Mouse (Mus musculus): ENCODE results near the gene Dnajc5.
"Not testable (repeated sequence)": the region's sequence is repeated elsewhere in the genome, so short reads cannot be mapped to it uniquely, and the experiment has no call there.

Gene Dnajc5

DNA sequence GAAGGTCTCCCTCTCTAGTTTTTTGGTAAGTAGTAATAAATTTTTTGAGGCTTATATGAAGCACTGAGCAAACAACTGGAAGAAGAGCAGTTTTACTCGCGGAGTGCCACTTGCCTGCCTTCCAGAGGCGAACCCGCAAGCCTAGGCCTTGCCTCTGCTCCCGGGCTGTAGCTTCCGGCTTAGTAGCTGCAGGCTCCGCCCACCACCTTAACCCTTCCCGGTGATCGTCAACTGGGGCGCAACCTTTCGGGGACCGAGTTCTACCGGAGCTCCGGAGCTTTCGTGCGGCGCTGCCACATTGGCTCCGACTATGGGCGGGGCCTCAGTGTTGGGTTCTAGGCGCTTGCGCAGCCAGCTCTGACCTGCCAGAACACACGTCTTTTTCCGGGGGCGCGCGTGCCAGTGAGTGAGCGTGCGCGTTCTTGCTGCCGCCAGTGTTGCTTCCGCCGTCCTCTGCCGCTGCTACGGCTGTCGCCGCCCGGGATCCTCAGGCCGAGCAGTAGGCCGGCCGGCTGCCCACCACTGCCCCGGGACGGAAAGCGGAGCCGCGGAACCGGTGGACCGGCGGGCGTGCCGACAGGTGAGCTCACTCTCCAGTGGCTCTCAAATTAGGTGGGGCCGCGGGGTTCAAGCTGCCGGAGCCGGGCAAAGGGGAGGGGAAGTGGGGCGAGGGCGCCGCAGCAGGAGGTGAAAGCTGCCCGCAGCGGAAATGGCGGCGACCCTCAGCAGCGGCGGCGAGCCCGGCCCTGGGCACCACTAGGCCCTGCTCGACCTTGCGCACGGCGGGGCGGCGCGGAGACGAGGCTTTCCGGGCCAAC, at the start of gene Dnajc5:
Gene Dnajc5, plus strand, starts transcription at position 368 of the 818 bp plus-strand sequence.
- DNase-seq (ENCODE audit: low spot score in 2 of 2): peak; percentile 97 to 99

- DNase-seq (ENCODE audit: low spot score in 2 of 2): no peak
Measured at GRCm38 (mm10) chr2:181471246-181471645, 49.0 kb upstream of the Dnajc5 start.

DNA sequence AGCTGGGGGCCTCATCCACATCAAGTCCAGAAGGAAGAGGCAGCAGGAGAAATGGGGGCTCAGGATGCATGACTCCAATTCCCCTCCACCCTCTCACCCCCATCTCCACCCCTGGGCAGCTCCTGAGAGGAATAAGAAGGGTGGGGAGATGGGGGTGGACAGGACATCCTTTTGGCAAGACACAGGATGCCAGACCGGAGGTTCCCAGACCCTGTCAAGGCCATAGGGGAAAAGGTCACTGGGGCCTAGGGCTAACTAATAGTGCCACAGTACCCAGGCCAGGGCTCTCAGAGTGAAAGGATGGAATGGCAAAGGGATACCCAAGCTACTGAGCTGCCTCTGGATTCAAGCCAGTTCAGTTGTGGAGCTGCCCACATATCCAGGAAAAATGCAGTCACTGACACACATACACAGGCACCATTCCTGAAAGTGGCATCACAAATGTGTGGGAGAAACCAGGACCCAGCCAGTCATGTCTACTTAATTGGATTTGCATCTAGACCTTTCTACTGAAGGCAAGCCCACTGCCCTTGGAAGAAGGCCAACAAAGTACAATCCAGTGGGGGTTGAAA, 47.9 kb upstream of the Dnajc5 start:
- peak in 1 of 2 experiments; percentile 18 for DNase-seq (ENCODE audit: low spot score in 2 of 2)

- no peak for DNase-seq (ENCODE audit: low spot score in 2 of 2)
Measured at GRCm38 (mm10) chr2:181483120-181483519, 37.2 kb upstream of the Dnajc5 start.

GRCm38 (mm10) chr2:181483562-181484318, 36.5 kb upstream of the Dnajc5 start:
- DNase-seq (ENCODE audit: low spot score in 2 of 2): no peak

GRCm38 (mm10) chr2:181484456-181485233, 35.6 kb upstream of the Dnajc5 start:
- DNase-seq (ENCODE audit: low spot score in 2 of 2): no peak

GRCm38 (mm10) chr2:181485741-181486140, 34.5 kb upstream of the Dnajc5 start:
- DNase-seq (ENCODE audit: low spot score in 2 of 2): no peak

DNA sequence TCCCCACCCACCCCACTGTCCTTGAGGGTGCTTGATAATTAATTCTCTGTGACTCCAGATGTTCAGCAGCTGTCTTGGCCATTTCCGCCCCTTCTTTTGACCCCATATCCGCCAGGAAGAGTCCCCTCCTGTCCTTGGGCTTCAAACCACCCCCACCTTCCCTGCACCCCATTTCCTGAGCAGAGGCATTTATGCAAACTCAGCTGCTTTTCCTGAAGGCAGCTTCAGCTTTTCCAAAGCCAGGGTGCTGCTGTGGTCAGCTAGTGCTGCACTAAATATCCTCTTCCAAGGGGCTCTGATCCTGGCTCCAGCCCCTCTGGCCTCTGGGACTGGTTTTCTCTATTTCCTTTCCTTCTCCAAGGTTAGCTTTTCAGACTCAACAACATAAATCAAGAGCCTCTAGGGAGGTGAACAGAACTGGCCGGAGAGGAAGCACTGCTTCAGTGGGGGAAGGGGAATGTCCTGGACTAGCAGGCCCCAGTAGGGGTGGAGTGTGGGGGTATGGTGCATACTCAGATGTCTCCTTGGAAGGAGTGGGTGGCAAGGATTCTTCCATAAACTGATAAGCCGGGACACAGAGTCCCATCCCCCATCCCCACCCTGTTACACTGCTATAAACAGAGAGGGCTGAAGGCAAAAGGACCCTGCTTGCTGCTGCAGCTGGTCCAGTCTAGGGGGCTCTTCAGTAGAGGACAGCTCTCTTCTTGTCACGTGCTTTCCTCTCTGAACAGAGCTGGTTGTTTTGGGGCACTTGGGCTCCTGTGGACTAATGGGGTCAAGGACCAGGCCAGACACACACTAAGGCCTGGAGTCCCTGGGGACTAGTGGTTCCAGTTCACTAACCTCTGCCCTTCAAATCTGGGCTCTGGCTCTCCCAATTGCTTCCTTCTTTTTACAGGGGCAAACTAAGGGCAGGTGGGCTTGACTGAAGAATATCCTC, 32.7 kb upstream of the Dnajc5 start:
- DNase-seq (ENCODE audit: low spot score in 2 of 2): no peak

DNA sequence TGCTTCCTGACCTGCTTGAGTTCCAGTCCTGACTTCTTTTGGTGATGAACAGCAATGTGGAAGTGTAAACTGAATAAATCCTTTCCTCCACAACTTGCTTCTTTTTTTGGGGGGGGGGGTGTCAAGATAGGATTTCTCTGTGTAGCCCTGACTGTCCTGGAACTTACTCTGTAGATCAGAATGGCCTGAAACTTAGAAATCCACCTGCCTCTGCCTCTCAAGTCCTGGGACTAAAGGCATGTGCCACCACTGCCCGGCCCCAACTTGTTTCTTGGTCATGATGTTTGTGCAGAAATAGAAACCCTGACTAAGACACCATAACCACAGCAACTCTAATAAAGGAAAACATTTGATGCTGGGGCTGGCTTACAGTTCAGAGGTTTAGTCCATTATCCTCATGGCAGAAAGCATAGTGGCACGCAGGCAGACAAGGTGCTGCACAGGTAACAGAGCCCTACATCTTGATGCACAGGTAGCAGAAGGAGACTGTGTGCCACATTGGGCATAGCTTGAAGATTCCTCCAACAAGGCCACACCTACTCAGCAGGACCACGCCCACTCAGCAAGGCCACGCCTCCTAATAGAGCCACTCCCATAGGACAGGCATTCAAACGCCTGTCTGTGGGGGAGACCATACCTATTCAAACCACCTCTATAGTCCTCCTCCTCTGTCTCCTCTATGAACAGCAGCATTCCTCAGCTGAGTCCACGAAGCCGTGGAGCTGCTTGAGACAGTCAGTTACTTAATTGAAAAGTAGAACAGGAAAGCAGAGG, 28.7 kb upstream of the Dnajc5 start:
- no peak for DNase-seq (ENCODE audit: low spot score in 2 of 2)

- DNase-seq (ENCODE audit: low spot score in 2 of 2): no peak
Measured at GRCm38 (mm10) chr2:181492206-181492605, 28.1 kb upstream of the Dnajc5 start.

DNA sequence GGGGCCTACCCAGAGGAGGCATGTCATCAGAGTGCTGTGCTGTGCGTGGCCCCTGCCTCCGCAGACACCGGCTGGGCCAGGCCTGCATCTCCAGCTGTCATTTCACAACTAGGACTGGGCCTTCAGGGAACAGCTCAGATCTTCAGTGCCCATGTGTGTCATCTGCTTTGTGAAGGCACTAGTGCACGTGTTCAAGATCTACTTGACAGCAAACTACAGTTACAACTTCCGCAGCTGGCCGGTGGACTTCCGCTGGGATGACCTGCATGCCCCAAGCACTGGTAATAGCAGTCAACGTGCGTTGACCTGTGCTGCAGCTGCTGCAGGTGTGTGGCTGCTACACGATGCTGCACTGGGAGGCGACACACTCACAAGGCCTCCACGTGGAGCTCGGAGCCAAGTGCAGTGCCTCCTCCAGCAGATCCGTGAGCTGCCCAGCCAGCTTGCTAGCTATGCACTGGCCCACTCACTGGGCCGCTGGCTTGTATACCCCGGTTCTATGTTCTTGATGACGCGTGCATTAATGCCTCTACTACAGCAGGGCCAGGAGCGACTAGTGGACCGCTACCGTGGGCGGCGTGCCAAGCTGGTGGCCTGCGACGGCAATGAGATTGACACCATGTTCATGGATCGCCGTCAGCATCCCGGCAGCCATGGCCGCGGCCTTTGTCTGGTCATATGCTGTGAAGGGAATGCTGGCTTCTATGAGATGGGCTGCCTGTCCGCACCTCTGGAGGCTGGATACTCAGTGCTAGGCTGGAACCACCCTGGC, 26.9 kb upstream of the Dnajc5 start, which contains the start of gene Abhd16b:
Gene Abhd16b, plus strand, starts transcription at position 51 of the 772 bp plus-strand sequence.
- DNase-seq (ENCODE audit: low spot score in 2 of 2): no peak

- DNase-seq (ENCODE audit: low spot score in 2 of 2): no peak
Measured at GRCm38 (mm10) chr2:181494266-181494945, 25.9 kb upstream of the Dnajc5 start.

- not testable (repeated sequence) for DNase-seq (ENCODE audit: low spot score in 2 of 2)
Measured at GRCm38 (mm10) chr2:181495845-181496244, 24.4 kb upstream of the Dnajc5 start.

DNA sequence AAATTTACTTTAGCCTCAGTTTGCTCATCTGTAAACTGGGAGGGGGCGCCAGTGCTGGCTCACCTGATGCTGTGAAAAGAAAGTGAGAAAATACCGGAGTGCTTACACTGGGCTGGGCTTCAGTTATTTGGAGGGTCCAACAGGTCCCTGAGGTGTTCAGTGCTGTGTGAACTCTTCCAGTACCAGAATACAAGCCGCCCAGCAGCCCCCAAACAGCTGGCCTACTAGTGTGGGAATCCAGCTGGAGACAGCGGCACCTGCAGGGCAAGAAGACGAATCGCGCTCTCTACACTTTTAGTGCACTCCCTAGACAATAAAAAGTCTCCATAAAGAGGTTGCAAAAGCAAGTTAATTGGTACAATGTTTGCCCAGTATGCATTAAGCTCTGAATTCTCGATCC, 24.0 kb upstream of the Dnajc5 start:
- peak; percentile 38 to 40 for DNase-seq (ENCODE audit: low spot score in 2 of 2)

- peak; percentile 85 to 95 for DNase-seq (ENCODE audit: low spot score in 2 of 2)
Measured at GRCm38 (mm10) chr2:181496831-181497547, 23.3 kb upstream of the Dnajc5 start, which contains the start of gene Tpd52l2. Gene Tpd52l2 (plus strand): TSS chr2:181497142.

GRCm38 (mm10) chr2:181497548-181497875, 22.8 kb upstream of the Dnajc5 start:
- DNase-seq (ENCODE audit: low spot score in 2 of 2): peak; percentile 37 to 46

- DNase-seq (ENCODE audit: low spot score in 2 of 2): no peak
Measured at GRCm38 (mm10) chr2:181498644-181499043, 21.6 kb upstream of the Dnajc5 start.

DNA sequence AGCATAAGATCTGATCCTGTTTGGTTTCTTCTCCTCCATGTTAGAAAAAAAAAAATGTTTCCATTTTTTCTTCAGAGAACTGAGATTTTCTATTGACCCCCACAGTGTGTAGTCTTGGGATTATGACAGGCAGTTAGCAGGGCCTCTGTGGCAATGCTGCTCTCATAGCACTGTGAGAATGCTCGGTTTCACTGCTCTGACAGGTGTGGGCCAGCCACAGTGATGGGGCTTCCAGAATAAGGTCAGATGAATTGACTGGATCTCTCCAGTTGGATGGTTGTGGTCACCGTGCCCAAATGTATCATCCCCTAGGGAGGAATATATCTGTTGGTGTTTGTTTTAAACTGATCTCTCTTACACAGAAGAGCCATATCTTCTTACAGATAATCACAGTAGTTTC, 11.1 kb upstream of the Dnajc5 start:
- DNase-seq (ENCODE audit: low spot score in 2 of 2): no peak
